Mouse (Mus musculus) layer of hippocampus, adult 8-10 months (tissue): ENCODE results near the gene Rora. TPM values are rescaled to one million over a fixed set of nuclear protein-coding genes. Genes with fewer than 3 reads are reported as not detected.
"Not testable (repeated sequence)": the region's sequence is repeated elsewhere in the genome, so short reads cannot be mapped to it uniquely, and the experiment has no call there.

Experiments used
- DNase-seq, 2 experiments: peaks; one replicate each; pipeline ENCODE4 v3.0.0; 2022; ENCODE audit warnings: low spot score in 2 of 2
- total RNA-seq, 4 experiments: library from RNA; stranded (reverse); gene quantifications; 2 replicates each; pipeline ENCODE4 v1.2.4; 2022

Gene Rora
- total RNA-seq, 4 experiments from 2014 or later: 35.1 to 41.5 (median 36.6) TPM

DNA sequence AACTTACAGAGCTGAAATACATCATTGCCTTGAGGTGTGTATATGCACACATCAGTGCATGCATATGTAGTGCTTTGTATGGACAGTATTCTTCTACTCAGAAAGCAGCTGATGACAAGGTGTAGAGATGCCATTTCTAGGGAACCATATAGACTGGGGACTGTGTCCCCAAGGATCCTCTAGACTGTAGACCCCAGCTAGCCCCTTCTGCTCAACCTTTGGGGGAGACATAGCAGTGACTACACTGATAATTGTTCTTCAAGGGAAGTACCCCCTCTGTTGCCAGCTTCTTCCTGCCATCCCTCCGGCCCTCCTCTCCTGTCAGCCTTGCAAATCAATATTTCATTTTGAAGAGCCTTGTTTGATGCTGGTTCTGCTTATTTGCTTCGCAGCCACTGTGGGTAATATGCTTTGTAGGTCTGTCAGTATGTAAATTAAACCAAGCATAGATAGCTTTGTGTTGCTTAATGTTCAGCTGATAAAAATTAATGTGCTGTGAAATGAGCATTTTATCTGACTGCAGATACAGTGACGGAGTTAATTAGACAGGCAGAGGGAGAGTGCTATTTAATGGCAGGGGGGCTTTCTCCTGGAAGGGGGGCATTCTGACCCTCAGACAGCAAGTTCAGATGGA lies 430.6 kb downstream of the Rora start:
- no peak for DNase-seq

GRCm38 (mm10) chr9:69084720-69085661 lies 431.4 kb downstream of the Rora start:
- no peak for DNase-seq

GRCm38 (mm10) chr9:69086844-69087243 lies 433.3 kb downstream of the Rora start:
- no peak for DNase-seq

- DNase-seq: no peak
These were observed 433.7 kb downstream of the Rora start for GRCm38 (mm10) chr9:69087325-69087724.

GRCm38 (mm10) chr9:69090749-69091270 lies 437.2 kb downstream of the Rora start:
- no peak for DNase-seq

GRCm38 (mm10) chr9:69092119-69093013 lies 438.8 kb downstream of the Rora start:
- DNase-seq: peak; percentile 32 to 54

DNA sequence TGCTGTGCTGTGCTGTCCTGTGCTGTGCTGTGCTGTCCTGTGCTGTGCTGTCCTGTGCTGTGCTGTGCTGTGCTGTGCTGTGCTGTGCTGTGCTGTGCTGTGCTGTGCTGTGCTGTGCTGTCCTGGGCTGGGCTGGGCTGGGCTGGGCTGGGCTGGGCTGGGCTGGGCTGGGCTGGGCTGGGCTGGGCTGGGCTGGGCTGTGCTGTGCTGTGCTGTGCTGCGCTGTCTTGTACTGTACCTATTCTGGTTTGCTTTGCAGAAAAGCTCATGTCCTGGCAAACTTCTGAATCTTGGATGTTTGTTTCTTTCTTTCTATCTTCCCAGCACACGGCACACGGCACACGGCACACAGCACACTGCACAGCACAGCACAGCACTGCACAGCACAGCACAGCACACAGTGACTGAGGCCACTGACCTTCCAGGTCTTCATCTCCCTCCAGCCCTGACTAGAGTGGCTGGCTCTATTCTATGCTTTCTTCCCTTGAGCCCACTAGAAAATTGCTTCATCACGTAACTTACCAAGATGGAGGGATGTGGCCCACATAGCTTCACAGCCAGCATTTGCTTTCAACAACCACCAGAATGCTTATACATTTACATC lies 446.7 kb downstream of the Rora start:
- not testable (repeated sequence) for DNase-seq

- DNase-seq: no peak
These were observed 450.7 kb downstream of the Rora start for GRCm38 (mm10) chr9:69104321-69104720.

- no peak for DNase-seq
These were observed 456.2 kb downstream of the Rora start for GRCm38 (mm10) chr9:69109618-69110300.

- no peak for DNase-seq
These were observed 456.7 kb downstream of the Rora start for GRCm38 (mm10) chr9:69110301-69110674.

DNA sequence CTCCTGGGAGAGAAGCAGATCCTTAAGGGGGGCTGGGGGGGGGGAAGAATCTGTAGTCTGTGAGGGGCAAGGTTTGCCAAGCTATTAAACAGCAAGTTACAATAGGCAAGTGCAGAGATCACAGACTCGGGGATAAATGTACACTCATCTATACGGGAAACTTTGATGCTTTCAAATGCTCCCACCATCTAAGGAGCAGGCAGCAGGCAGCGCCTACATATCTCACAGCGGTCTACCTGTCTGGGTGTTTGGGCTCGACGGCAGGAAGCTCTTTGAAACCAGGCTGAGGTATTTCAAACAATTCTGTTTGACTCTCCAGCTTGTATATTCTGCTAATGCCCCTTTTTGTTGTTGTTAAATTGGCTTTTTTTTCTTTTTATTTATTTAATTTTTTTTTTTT lies 457.1 kb downstream of the Rora start:
- DNase-seq: no peak

GRCm38 (mm10) chr9:69111539-69111938 lies 458.0 kb downstream of the Rora start:
- no peak for DNase-seq

DNA sequence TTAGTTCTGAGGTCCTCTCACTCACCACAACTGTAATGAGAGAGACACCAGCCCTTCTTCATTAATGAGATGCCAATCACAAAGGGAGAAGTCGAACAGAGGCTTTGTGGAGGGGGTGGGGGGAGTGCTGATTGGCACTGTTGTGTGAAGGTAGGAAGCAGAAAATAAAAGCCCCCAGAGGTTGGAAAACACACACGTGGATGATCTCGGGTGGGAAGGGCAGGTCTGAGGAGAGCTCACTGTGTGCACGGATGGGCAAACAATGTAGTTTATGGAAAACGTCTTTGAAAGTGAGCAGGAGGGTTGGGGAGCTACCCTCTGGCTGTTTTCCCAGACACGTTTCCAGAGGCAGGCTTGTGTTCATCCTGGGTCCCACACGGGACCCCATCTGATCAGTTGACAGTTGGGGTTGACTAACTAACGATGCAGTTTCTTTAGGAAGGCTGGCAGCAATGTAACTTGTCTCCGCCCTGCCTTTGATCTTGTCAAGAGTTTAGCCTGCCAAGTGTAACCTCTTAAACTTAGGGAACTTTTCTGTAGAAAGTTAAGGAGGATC lies 460.9 kb downstream of the Rora start:
- DNase-seq: no peak

- no peak for DNase-seq
These were observed 463.2 kb downstream of the Rora start for GRCm38 (mm10) chr9:69116740-69117139.

- no peak for DNase-seq
These were observed 467.6 kb downstream of the Rora start for GRCm38 (mm10) chr9:69121117-69121740.

DNA sequence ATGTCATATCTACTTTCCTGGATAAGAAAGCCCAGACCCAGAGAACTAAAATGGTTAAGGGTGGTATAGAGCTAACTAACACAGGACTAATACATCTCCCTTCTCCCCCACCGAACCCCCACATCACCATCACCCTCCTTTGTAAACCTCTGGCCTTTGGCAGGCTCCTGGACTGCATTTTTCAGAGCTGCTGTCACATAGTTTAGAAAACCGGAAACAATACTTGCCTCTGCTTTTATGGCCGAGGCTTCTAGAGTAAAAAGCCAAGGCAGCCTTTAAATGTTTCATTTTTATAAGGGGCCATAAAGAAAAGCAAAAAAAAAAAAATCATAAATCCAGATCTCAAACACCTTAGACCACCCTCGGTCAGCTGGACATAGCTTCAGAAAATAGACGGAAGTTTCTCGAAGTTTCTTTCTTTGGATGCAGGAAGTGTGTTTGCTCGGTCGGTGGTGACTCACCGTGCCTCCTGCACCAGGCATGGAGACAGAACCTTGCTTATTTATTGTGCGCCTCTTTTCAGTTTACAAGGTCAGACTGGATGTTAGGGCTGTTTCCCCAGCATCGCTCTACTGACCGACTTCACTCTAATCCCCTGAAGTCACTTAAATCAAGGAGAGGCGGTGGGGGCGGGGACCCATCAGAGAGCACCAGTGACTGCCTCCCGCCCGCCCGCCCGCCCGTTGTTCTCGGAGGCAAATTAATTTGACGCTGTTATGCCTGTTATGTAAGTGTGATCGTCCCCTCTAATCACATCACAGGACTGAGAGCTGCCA lies 471.6 kb downstream of the Rora start:
- peak; percentile 26 to 32 for DNase-seq

DNA sequence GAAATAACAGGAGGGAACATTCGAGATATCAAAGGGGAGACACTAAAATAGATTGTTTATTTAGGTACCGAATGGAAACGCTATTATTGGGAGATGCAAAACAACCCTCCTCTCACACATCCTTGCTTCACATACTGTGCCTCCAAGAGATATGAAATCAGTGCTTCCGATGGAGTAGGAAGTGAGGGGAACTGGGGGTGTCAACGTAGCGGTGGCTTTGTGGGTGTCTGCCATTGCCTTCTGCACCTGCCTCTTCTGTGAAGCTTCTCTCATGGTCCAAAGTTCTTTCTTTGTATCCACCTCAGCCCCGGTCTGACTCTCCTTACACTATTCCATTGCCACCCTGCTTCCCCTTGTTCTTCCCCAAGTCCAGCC lies 472.2 kb downstream of the Rora start:
- peak in 1 of 2 experiments; percentile 14 for DNase-seq

DNA sequence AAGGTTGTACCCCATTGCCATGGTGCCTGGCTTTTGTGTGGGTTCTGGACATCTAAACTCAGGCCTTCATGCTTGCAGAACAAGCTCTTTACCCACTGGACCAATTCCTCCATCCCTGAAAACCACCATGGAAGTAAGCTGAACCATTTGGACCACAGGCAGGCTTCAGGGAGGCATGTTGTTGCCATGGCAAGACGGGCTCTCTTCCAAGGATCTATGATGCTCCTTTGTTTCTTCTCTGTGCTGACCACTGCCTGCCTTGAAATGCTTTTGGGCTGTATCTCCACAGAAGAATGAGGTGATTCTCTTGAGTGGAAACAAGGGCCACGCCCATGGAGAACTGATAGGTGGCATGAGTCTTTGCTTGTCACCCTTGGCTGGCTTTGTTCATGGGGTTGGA lies 473.0 kb downstream of the Rora start:
- DNase-seq: no peak

- no peak for DNase-seq
These were observed 474.7 kb downstream of the Rora start for GRCm38 (mm10) chr9:69128335-69128734.
